Mouse (Mus musculus) right cerebral cortex, postnatal 25 days (tissue): ENCODE measurements at regions not wholly inside any gene's neighbourhood (a gene's known extent, or its start where the extent isn't known, plus 50 kb on each side); places are given as distances from the start of the nearest gene placed in this dataset.

Source experiments
- DNase-seq: peaks from one replicate; pipeline ENCODE4 v3.0.0; 2022

DNA sequence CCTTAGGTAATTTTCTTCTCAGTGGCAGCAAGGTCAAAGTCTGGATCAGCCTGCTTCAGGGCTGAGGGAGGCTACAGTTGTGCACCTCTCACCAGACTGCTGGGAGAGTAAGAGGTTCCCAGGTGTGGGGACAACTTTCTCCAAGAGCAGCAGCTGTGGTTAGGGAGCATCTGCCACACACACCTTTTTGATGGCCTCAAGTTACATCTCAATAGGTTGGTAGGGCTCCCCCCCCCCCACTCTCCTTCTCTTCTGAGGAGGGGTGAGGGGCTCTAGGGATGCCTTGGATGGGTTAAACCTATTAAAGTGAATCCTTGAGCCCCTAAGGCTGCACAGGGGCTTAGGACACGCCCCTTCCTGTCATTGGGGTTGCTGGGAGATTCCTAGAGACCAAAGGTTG lies 94.7 kb upstream of the Ccnd1 start:
- no peak for DNase-seq

DNA sequence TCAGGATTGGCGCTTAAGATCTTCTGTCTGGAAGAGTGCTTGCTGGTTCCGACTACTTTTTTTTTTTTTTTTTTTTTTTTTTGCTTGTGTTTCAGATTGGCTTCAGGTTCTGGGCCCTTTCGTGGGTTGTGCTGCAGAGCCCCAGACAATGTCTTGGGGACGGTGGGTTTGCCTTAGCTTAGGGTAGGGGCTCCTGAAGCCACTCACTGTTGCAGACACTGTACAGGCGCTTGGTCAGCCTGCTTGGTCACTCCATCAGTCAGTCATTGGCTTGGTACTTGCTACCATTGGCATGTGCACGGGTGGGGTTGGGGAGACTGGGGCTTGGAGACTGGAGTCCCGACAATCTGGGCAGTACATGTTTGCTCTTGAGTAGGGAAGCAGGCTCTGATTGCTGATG lies 91.5 kb upstream of the Ccnd1 start:
- no peak for DNase-seq

DNA sequence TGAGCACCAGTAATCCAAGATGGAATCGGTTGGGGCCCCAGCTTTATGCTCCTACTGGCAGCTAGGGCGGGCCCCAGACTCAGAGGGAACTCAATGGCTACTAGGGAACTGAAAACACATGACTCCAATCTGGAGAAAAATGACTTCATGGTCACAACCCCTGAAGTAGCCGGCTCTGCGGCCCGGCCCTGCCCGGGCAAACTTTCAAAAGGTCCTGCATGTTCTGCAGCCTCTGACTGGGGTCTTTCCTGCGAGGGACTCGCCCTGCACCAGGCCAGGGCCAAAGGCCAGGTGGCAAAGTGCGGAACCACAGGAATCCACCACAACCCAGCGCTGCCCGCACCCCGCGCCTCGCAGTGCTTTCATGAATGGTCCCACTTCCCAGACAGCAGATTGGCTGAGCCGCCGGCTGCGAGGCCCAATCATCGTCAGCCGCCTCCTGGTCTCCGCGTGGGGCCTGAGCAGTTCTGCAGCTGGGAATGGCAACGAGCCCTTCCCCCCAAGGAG lies 91.0 kb upstream of the Ccnd1 start:
- DNase-seq: peak; percentile 84

DNA sequence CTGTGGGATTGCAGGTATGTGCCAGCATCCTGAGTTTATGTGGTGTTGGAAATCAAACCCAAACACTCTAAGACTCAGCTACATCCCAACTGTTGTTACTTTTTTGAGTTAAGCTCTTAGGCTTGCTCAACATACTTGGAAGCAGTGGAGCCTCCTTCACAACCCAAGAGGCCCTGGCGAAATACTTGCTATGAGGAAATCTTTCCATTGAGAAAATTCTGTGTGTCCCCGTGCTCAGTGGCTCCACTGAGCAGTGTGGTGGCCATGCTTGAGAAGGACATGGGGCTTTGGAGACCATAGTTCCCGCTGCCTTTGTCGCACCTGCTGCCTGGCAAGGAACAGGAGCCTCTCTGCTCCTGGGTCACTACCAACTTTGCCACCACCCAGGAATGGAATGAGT lies 89.9 kb upstream of the Ccnd1 start:
- no peak for DNase-seq

DNA sequence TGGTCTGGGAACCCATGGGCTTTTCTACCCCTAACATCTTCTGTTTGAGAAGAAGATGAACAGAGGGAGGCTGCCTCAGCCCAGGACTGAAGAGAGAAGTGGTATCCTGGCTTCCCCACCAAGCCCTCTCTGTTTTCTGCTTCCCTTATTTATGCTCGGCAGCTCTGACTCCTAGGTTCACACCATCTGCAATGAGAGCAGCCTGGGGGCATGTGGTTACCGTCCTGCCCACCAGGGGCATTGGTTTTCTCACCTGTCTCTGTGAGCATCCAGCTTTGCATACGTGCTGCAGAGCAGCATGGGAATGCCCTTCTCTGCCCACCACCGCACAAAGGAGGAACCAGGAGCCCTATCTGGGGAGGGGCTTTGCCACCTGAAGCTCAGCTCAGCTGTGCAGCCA lies 89.4 kb upstream of the Ccnd1 start:
- DNase-seq: no peak

DNA sequence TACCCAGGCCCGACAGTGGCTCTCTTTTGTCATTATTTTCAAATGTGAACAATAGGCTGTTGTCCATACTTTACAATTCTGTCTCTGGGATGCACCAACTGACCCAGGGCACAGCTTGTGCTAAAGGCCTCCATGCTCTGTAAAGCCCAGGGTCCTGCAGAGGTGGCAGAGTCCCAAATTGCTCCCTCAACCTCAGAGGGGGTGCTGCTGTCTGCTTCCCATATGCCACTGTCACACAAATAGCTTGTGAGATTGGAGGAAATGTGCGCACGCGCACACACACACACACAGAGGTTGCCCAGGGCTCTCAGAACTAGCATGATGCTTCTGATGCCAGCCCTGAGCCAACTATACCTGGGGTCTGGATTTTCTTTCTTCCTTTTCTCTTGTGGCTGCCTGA lies 87.3 kb upstream of the Ccnd1 start:
- DNase-seq: no peak

DNA sequence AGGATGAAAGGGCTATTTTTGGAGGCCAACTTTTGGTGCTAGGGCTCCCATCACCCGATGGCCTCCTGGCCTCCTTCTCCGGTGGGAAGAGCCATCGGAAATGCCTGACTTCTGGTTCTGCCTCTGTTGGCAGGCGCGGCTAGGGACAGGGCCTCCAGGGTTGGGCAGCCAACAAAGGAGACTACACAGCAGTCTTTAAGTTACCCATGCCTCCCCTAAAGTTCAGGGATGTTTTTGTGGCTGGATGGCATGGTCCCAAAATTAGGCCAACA lies 86.2 kb upstream of the Ccnd1 start:
- no peak for DNase-seq

DNA sequence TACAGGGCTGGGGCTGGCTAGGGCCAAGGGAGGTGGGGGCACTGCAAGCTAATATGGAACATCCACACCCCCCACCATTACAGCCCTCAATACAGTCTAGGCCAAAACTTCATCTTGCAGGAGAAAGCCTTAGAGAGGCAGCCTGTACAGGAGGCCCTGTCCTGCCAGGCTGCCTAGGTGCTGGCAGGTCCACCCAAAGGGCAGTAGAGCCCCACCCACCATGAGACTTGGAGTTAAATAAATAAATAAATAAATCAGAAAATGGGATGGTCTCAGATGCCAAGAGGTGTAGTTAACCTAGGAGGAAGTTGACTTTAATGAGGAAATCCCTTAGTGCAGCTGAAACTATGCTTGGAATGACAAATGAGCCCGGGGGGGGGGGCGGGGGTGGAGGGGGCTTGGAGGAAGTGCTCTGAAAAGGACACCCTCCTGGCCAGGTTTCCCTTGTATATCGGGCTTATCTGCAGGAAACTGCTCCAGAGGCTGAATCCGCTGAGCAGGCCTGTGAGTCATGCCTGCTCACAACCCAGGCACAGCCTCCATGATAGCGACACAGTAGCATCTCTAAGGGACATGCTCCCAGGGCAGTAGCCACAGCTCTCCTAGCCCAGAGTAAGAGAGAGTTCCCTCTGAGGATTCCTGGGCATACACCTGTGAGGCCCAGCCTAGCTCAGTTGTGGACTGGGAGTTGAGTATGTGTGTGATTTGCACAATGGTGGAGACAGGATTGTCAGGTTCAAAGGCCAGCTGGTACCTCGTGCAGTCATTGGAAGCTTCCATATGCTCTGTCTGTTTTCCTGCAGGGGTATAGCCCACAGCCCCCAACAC lies 85.7 kb upstream of the Ccnd1 start:
- DNase-seq: no peak

DNA sequence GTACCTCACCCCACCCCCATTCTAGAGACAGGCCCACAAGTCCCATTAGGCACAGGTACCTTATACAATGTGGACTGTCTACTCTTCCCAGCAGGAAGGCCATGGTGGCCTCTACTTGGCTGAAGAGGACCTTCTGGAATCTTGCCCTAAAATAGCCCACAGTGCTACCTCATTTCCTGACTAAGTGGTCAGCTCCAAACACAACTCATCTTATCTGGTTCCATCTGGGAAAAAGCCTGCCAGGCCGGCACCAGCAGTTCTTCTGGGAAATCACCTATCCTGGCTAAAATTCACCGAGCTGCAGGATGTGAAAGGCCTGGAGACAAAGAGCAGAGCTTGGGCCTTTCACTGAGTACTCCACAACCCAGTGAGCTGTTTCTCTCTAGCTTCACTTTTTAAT lies 84.9 kb upstream of the Ccnd1 start:
- DNase-seq: no peak

DNA sequence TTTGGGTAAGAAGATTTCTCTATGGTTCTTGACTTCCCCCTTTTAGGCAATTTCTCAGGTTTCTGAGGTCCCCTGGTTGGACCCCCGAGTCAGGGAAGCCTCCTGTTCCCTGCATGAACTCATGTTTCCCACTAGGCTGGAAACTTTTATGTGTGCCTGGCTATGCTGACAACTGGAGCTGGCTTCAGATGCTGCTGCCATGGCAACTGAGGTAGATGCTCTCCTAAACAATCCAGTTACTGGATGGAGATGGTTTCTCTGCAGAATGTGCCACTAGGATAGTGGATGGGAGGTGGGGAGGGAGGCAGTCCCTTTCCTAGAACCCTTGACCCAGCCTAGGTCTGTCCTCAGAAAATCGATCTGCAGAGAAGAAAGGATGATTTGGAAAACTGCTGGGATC lies 79.4 kb upstream of the Ccnd1 start:
- peak; percentile 28 for DNase-seq

DNA sequence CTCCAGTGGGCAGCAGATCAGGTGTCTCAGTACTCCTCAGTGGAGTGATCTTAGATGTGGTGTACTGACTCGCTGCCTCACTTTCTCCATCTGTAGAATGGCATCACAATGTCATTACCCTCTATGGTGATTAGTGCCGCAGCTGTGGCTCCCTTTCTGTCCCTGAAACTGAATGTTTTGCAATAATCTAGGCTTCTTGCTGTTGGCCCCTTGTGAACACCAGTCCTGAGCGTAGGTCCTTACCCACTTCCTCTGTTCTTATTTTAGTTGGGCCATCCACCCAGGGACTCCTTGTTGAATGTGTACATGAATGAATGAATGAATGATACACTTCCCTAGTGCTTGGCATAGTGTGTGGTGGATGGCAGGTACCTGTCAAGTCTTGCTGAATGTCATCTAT lies 78.4 kb upstream of the Ccnd1 start:
- no peak for DNase-seq

DNA sequence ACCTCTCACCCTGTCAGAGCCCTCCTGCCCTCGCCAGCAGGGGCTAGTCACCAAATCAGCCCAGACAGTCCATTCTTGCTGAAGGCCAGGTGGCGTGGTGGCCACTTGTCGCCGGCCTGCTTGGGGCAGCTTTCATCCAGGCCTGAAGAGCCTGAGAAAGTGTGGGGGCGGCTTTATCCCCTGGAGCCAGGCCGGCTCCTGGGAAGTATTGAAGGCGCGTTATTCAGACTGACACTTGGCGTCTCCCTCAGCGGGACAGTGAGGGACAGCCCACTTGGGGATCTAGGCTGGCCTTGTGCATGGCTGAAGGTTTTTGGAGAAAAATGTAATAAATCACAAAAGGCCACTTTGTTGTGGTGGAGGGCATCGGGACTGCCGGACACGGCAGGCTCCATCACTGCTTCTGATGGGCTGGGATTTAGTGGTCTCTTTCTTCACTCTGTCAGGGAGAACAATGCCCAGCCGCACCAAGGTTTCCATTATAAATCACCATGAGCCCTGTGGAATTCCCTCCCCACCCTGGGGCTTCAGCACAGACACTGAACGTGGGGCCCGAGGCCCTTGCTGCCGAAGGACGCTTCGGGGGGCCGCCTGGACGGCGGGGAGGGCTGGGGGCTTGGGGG lies 75.8 kb upstream of the Ccnd1 start:
- no peak for DNase-seq

DNA sequence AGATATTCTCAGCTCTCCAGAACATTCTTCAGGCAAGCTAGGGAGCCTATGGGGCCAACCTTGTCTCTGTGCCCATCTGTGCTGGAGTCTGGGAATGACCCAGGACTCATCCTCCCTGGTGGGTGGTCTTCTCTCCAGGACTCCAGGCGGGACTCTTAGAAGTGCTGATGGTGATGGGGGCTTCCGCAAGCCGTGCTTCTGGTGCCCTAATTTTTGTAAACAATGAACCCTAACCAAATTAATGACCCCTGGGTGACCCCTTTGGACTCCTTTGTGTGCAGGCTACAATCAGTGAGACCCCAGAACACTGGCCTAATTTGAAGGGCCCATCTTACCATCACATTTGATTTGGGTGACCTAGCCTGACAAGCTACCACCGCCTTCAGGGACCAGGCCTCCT lies 71.0 kb upstream of the Ccnd1 start:
- no peak for DNase-seq

DNA sequence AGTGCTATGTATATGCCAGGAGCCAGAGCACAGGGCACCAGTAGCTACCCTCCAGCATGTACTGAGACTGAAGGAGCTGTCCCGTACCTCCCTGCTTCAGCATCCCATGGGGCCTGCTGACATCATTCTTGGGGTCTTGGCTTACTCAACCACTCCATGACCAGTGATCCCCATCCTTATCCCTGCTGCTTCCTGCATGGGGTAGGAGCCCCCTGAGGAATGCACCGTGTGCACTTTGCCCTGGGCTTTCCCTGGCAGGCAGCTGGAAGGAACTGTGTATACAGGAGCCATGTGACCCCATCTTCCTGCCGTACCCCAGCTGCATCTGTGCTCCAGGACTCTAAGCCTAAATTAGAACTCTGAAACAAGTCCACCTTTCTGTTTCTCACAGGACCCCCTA lies 70.3 kb upstream of the Ccnd1 start:
- DNase-seq: no peak

DNA sequence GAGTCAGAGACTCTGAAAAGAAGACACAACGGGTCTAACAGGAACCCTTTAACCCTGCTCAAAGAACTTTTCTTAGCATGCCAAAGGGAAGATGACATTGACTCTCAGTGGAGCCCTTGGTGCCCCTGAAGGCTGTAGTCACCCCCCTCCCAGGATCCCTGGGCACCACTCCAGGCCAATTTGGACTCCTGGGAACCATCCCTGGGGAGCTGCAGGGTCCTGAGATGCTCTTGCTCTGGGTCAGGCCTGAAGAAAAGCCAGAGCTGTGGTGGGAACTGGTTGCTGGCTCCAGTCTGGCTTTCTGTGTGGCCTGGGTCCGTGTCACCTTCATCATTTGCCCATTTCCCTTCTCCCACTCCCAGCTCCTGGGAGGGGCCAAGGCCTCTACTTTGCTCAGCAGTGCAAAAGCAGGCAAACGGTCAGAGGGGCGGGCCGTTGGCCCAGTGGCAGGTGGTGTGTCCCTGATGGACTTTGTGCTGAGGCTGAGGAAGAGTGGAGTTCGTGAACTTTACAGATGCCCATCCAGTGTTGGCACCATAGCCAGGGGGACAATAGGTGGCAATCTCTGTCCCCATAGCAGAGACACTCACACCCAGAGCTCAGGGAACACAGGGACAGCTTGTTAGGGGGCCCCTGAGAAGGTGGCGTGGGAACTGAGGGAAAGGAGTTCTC lies 69.1 kb upstream of the Ccnd1 start:
- DNase-seq: no peak

DNA sequence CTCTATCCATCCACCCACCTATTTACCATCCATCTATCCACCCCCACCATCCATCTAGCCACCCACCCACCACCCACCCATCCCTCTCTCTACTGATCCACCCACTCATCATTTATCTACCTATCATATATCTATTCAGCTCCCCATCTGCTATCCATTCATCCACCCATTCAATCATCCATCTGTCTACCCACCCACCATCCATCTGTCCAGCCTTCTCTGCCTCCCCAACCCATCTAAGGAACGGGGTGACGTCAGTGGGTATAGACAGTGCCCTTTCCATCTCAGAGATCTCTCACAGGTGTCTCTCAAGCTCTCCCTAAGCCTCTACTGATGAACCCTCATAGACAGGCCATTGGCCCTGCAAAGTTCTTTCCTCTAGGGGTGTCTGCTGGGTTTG lies 67.5 kb upstream of the Ccnd1 start:
- DNase-seq: no peak

DNA sequence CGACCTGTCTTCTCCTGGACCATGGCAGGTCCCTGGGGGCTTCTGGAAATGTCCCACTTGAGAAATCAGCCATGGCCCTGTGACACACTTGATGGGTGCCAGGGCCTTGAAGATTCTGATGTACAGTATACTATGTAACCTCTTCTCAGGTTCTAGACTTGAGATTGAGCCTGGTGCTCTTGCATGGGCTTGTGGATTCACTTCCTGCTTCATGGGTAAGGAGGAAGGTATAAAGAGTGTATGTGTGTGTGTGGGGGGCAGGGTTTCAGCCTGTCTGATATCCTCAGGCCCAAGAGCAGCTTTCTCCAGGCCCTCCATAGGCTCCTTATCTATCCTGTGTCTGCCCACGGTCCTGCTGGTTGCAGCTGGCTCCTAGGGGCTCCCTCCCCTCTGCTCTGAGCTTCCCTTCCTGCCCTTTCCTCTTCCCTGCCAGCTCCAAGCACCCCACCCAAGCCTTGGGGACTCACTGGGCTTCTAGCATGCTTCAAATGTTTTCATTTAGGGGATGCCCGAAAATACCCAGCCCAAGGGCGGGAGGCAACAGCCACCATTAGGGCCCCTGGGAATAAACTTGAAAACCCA lies 61.9 kb upstream of the Ccnd1 start:
- DNase-seq: no peak

DNA sequence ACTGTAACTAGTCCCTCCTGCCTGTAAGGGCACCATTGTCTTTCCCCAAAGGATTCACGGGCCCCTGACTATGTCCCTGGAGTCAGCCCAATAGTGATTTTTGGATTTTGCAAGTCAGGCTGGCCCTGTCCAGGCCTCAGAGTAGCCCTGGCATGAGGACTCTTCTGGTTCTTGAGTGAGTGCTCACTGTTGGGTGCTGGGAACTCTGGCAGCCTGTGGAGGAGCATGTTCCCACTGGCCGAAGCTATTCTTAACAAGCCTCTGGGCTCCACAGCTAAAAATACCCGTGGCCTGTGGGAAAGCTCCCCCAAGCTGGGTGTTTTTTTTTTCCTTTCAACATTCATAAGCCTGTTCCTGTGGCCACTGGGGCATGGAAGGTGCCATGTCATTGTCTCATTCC lies 60.0 kb upstream of the Ccnd1 start:
- no peak for DNase-seq

DNA sequence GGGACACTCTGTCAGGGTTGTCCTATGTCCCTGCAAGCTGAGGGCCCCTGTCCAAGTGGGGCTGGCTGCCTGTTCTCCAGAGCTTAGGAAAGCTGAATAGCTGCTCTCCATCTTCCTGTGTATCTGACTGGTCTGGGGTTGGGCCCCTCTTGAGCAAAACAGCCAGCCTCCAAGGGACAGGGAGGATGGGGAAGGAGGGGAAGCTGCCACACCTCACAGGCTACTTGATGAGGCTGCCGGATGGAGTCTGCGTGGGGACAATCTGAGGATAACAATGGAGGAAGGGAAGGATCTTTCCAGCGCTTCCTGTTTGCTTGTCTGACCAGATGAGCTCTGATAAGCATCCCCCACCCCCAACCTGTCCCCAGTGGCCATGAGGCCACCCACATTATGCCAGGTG lies 57.1 kb upstream of the Ccnd1 start:
- no peak for DNase-seq

DNA sequence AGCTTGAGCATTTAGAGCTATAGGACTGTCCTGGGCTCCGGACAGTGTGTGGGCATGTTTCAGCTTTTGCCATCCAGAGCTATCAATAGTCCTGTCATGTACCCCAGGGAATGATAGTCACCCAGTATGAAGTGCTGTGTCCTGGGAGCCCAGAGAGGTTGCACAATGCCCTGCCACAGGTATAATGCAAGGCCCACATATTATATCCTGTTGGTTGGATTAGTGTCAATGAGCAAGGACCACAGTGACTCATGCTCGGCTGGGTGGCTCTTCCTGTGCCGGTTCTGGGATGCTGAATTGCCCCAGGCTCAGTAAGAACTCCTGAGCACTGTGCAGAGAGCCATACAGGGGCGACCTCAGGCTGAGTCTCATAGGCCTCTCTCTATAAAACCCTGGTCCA lies 54.5 kb upstream of the Ccnd1 start:
- no peak for DNase-seq

DNA sequence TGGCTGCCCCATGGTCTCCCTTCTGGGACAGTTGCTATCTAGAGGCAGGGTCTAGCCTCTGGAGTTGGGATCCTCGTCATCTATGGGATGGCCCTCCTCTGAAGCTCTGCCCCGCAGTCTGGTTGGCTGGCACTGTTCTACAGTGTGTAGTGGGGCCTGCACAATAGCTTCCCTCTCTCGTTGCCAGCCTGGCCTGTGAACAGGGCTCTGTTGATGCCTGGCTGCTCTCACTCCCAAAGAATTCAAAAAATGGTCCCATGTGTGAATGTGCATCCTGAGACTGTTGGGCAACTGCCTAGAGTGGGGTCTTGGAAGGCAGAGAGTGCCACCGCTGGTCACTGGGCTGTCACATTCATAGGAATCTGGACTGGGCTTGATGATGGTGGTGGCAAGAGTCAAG lies 53.8 kb upstream of the Ccnd1 start:
- DNase-seq: no peak

DNA sequence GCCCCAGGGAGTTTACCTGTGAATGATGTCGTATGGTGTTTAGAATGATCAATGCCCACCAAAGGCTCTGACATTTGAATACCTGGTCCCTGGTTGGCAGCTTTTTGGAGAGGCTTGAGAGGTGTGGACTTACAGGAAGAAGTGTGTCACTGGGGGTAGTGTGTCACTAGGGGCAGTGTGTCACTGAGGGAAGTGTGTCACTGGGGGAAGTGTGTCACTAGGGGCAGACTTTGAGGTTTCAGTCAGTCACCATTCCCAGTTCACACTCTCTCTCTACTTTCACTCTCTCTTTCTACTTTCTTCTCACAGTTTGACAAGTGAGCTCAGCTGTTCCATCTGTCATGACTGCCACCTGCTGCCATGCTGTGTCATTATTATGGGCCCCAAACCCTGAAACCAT lies 52.0 kb upstream of the Ccnd1 start:
- no peak for DNase-seq
